Mouse (Mus musculus) hindbrain, embryonic 11.5 days (tissue): ENCODE data around the gene Smyd2. TPM values are rescaled to one million over a fixed set of nuclear protein-coding genes. Genes with fewer than 3 reads are reported as not detected.

Source experiments
- ATAC-seq: fragments of 200-750 bp; cut with Nextera tagmentation; 2 replicates; pipeline ENCODE4 v1.8.0; 2017; ENCODE audit warnings: mild to moderate bottlenecking, moderate TSS enrichment, moderate library complexity; ENCODE audit not compliant: low FRiP score
- DNase-seq: peaks from one replicate; pipeline ENCODE4 v3.0.0-alpha.2; 2015; ENCODE audit warnings: low spot score
- H3K27ac ChIP-seq: fragments of 300-500 bp; sonication (generic); 2 replicates; pipeline ENCODE4 v1.5.1; 2014; ENCODE audit warnings: mild to moderate bottlenecking, low read depth, low read length
- H3K27me3 ChIP-seq: fragments of 300-500 bp; sonication (generic); 2 replicates; pipeline ENCODE4 v1.6.1; 2014; ENCODE audit warnings: mild to moderate bottlenecking, low read length, moderate library complexity, mixed read lengths; ENCODE audit not compliant: control insufficient read depth, insufficient read depth
- H3K36me3 ChIP-seq: fragments of 300-500 bp; sonication (generic); 2 replicates; pipeline ENCODE4 v1.6.1; 2014; ENCODE audit warnings: mild to moderate bottlenecking, low read length, moderate library complexity, mixed read lengths; ENCODE audit not compliant: control insufficient read depth, insufficient read depth
- H3K4me1 ChIP-seq: fragments of 300-500 bp; sonication (generic); replicated peaks from 2 replicates; pipeline ENCODE4 v1.6.1; 2014; ENCODE audit warnings: low read length, mixed read lengths; ENCODE audit not compliant: control insufficient read depth, insufficient read depth
- H3K4me2 ChIP-seq: fragments of 300-500 bp; sonication (generic); replicated peaks from 2 replicates; pipeline ENCODE4 v1.6.1; 2014; ENCODE audit warnings: mild to moderate bottlenecking, low read depth, low read length
- H3K4me3 ChIP-seq: fragments of 300-500 bp; sonication (generic); 2 replicates; pipeline ENCODE4 v1.5.1; 2014; ENCODE audit warnings: low read depth, low read length
- H3K9ac ChIP-seq: fragments of 300-500 bp; sonication (generic); 2 replicates; pipeline ENCODE4 v1.6.1; 2014; ENCODE audit warnings: low read depth, low read length
- H3K9me3 ChIP-seq: fragments of 300-500 bp; sonication (generic); 2 replicates; pipeline ENCODE4 v1.6.1; 2016; ENCODE audit warnings: low read length; ENCODE audit not compliant: control insufficient read depth
- WGBS: fragments of 180-500 bp; shearing (Covaris S2); extraction: QIAGEN DNeasy Blood & Tissue Kit; methylation state at CpG from one replicate; pipeline ENCODE4 v1.1.7; 2014; 5-methylcytosine and 5-hydroxymethylcytosine counted together
- polyA plus RNA-seq: library from polyadenylated mRNA; unstranded; fragments of >200 nt; fragmentation: Nextera tagmentation; extraction: Ambion mirVana; gene quantifications from 2 replicates; pipeline ENCODE4 v1.2.1, GENCODE M21; 2014

Gene Smyd2
- polyA plus RNA-seq, 1 experiment from 2014 or later: 54.7 TPM

GRCm38 (mm10) chr1:189852456-189852855 is 69.7 kb downstream of the Smyd2 start:
- no peaks in the 10 kb centered on the region for H3K27me3 ChIP-seq
- ATAC-seq (no peak), DNase-seq (no peak)
- no peaks in the 10 kb centered on the region for H3K9me3 ChIP-seq
- H3K27ac ChIP-seq: no peak overlapping the region
- no peak overlapping the region for H3K4me2 ChIP-seq
- H3K9ac ChIP-seq: no peak overlapping the region
- 77% methylated on average over 7 of the region's 7 CpGs for WGBS
- H3K4me1 ChIP-seq: no peaks in the 10 kb centered on the region
- H3K36me3 ChIP-seq: no peaks in the 10 kb centered on the region
- no peak overlapping the region for H3K4me3 ChIP-seq

GRCm38 (mm10) chr1:189852051-189852450 is 70.1 kb downstream of the Smyd2 start:
- H3K9me3 ChIP-seq: no peaks in the 10 kb centered on the region
- DNase-seq (no peak), ATAC-seq (no peak)
- H3K9ac ChIP-seq: no peak overlapping the region
- H3K4me2 ChIP-seq: no peak overlapping the region
- H3K27ac ChIP-seq: no peak overlapping the region
- 81% methylated on average over 5 of the region's 5 CpGs for WGBS
- no peaks in the 10 kb centered on the region for H3K36me3 ChIP-seq
- no peaks in the 10 kb centered on the region for H3K27me3 ChIP-seq
- H3K4me1 ChIP-seq: no peaks in the 10 kb centered on the region
- no peak overlapping the region for H3K4me3 ChIP-seq

- no peak overlapping the region for H3K27ac ChIP-seq
- 81% methylated on average over 11 of the region's 11 CpGs for WGBS
- no peaks in the 10 kb centered on the region for H3K9me3 ChIP-seq
- H3K9ac ChIP-seq: no peak overlapping the region
- no peak overlapping the region for H3K4me3 ChIP-seq
- no peak for DNase-seq
- H3K4me2 ChIP-seq: no peak overlapping the region
- no peak for ATAC-seq
- H3K4me1 ChIP-seq: no peaks in the 10 kb centered on the region
- H3K36me3 ChIP-seq: no peaks in the 10 kb centered on the region
- H3K27me3 ChIP-seq: no peaks in the 10 kb centered on the region
Observed at GRCm38 (mm10) chr1:189849550-189849949, 72.6 kb downstream of the Smyd2 start.

DNA sequence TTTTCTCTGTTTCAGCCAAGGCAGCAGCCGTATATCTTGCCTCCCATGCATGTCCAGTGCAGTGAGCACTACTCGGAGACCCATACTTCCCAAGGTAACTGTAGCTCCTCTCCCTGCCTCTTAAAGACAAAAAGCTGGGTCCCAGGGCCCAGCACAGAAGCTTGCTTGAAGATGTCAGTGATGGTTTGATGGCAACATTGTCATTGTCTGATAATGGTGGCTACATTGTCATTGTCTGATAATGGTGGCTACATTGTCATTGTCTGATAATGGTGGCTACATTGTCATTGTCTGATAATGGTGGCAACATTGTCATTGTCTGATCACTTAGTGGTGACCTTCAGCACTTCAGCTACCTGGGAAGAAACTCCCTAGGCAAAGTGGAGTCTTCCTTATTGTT is 75.8 kb downstream of the Smyd2 start:
- Histone ChIP-seq H3K36me3 (no peaks in the 10 kb centered on the region), H3K4me2 (no peak overlapping the region), H3K27ac (no peak overlapping the region), H3K4me1 (no peaks in the 10 kb centered on the region), H3K27me3 (no peaks in the 10 kb centered on the region), H3K9me3 (no peaks in the 10 kb centered on the region), H3K4me3 (no peak overlapping the region), H3K9ac (no peak overlapping the region)
- DNase-seq (no peak), ATAC-seq (no peak)
- WGBS: 81% methylated on average over 2 of the region's 2 CpGs

- no peaks in the 10 kb centered on the region for H3K4me1 ChIP-seq
- DNase-seq: no peak
- H3K36me3 ChIP-seq: no peaks in the 10 kb centered on the region
- ATAC-seq: no peak
- no peak overlapping the region for H3K4me3 ChIP-seq
- no peak overlapping the region for H3K4me2 ChIP-seq
- H3K27ac ChIP-seq: no peak overlapping the region
- WGBS: 66% methylated on average over 13 of the region's 13 CpGs
- no peak overlapping the region for H3K9ac ChIP-seq
- H3K27me3 ChIP-seq: no peaks in the 10 kb centered on the region; the same call in 1 of the 2 replicates
- no peaks in the 10 kb centered on the region for H3K9me3 ChIP-seq
Observed at GRCm38 (mm10) chr1:189834166-189834565, 88.0 kb downstream of the Smyd2 start.

GRCm38 (mm10) chr1:189833351-189833750 is 88.8 kb downstream of the Smyd2 start:
- H3K36me3 ChIP-seq: no peaks in the 10 kb centered on the region
- H3K4me1 ChIP-seq: no peaks in the 10 kb centered on the region
- 66% methylated on average over 7 of the region's 7 CpGs for WGBS
- H3K9ac ChIP-seq: no peak overlapping the region
- H3K4me3 ChIP-seq: no peak overlapping the region
- no peak for DNase-seq
- H3K9me3 ChIP-seq: no peaks in the 10 kb centered on the region
- H3K27me3 ChIP-seq: no peaks in the 10 kb centered on the region; the same call in 1 of the 2 replicates
- no peak for ATAC-seq
- H3K4me2 ChIP-seq: no peak overlapping the region
- no peak overlapping the region for H3K27ac ChIP-seq

DNA sequence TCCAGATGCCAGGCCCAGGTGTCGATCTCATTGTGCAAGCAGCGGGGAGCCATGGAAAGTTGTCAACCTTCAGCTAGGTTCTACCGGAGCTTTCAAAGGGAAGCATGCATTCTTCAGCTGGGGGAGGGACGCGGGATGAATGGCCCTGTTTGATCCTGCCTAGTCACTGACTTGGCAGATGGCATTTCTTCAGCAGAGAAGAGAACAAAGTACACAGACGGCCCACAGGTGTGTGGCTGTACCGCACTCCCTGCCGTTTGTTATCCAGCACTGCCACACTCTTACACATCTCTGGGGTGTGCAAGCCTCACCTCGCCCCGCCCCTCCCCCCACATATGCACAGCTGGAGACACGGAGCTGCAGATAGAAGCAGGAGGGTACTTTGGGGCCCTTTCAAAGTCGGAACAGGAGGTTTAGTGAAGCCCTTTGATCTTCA is 91.3 kb downstream of the Smyd2 start:
- H3K27ac ChIP-seq: no peak overlapping the region
- no peaks in the 10 kb centered on the region; the same call in 1 of the 2 replicates for H3K27me3 ChIP-seq
- no peaks in the 10 kb centered on the region for H3K4me1 ChIP-seq
- 14% methylated on average over 12 of the region's 12 CpGs for WGBS
- no peaks in the 10 kb centered on the region for H3K36me3 ChIP-seq
- DNase-seq (peak; percentile 12), ATAC-seq (no peak)
- no peak overlapping the region for H3K9ac ChIP-seq
- no peak overlapping the region for H3K4me3 ChIP-seq
- H3K4me2 ChIP-seq: no peak overlapping the region
- H3K9me3 ChIP-seq: no peaks in the 10 kb centered on the region

Other genes with a start within 250 kb of the Smyd2 start
- 103 and 141 TPM in 2 replicates for gene Cenpf, start 234.3 kb downstream of the Smyd2 start, polyA plus RNA-seq
- 5.2 and 7.2 TPM in 2 replicates for gene Ptpn14, start 194.1 kb downstream of the Smyd2 start, polyA plus RNA-seq
- 8.5 and 9.0 TPM in 2 replicates for gene Prox1, start 248.4 kb upstream of the Smyd2 start, polyA plus RNA-seq